Mouse (Mus musculus) CH12.LX (cell line): ENCODE data around the gene Nek9. TPM values are rescaled to one million over a fixed set of nuclear protein-coding genes. Genes with fewer than 3 reads are reported as not detected.

Experiments used
- DNase-seq: peaks from one replicate; pipeline ENCODE4 v3.0.0-alpha.2; 2013; ENCODE audit errors: extremely low read depth
- H3K27ac ChIP-seq: 2 replicates; pipeline ENCODE4 v1.5.1; 2012; ENCODE audit warnings: low read depth, mild to moderate bottlenecking, control low read depth, moderate library complexity; ENCODE audit not compliant: insufficient read depth
- H3K27me3 ChIP-seq: replicated peaks from 2 replicates; pipeline ENCODE3; 2012; ENCODE audit warnings: inconsistent platforms
- H3K36me3 ChIP-seq, 2 experiments: replicated peaks in 1 of 2; 2 replicates each; pipeline versions ENCODE3 to v1.6.1; 2012; ENCODE audit warnings: inconsistent platforms in 1 of 2, low read length in 1 of 2, mild to moderate bottlenecking in 1 of 2, mixed read lengths in 1 of 2, moderate library complexity in 1 of 2; ENCODE audit not compliant: control insufficient read depth in 1 of 2, insufficient read depth in 1 of 2
- H3K4me1 ChIP-seq, 2 experiments: 2 replicates each; pipeline ENCODE4 v1.6.1; 2012; ENCODE audit warnings: inconsistent platforms in 1 of 2, moderate library complexity in 1 of 2; ENCODE audit not compliant: insufficient read depth in 2 of 2, control insufficient read depth in 1 of 2
- H3K4me2 ChIP-seq: 2 replicates; pipeline ENCODE4 v1.6.1; 2012; ENCODE audit warnings: low read depth, mild to moderate bottlenecking, control low read depth; ENCODE audit not compliant: poor library complexity, insufficient read depth, severe bottlenecking
- H3K4me3 ChIP-seq, 3 experiments: fragments of 150-350 bp in 1 of 3; sonication (generic) in 1 of 3; replicated peaks in 1 of 3; 2 replicates each; pipeline versions ENCODE3 to v1.5.1; 2011 to 2012; ENCODE audit warnings: low read depth in 2 of 3, low read length in 2 of 3, mild to moderate bottlenecking in 2 of 3, moderate library complexity in 2 of 3, control low read depth in 1 of 3, improper control_type of control experiment in 1 of 3, inconsistent platforms in 1 of 3, mixed read lengths in 1 of 3; ENCODE audit not compliant: poor library complexity in 1 of 3
- H3K79me2 ChIP-seq: replicated peaks from 2 replicates; pipeline ENCODE4 v1.6.1; 2012; ENCODE audit warnings: mild to moderate bottlenecking, moderate library complexity; ENCODE audit not compliant: control insufficient read depth, poor library complexity, insufficient read depth, severe bottlenecking; ENCODE audit errors: extremely low read depth
- H3K9ac ChIP-seq: 2 replicates; pipeline ENCODE4 v1.6.1; 2012; ENCODE audit warnings: low read depth, mild to moderate bottlenecking, control low read depth, moderate library complexity; ENCODE audit not compliant: insufficient read depth
- H3K9me3 ChIP-seq: replicated peaks from 2 replicates; pipeline ENCODE3; 2012; ENCODE audit warnings: low read length, inconsistent platforms, mixed read lengths
- CHD1 ChIP-seq: IDR thresholded peaks from 2 replicates; pipeline ENCODE4 v1.6.1; 2012; ENCODE audit warnings: low read depth, low read length, improper control_type of control experiment, inconsistent platforms
- CHD2 ChIP-seq: IDR thresholded peaks from 2 replicates; pipeline ENCODE4 v1.6.1; 2011; ENCODE audit warnings: low read length, improper control_type of control experiment
- CTCF ChIP-seq, 2 experiments: IDR thresholded peaks in 1 of 2; conservative IDR thresholded peaks in 1 of 2; 2 replicates each; pipeline ENCODE4 v1.5.1; 2011 to 2012; ENCODE audit warnings: low read depth in 2 of 2, low read length in 2 of 2, improper control_type of control experiment in 1 of 2, inconsistent platforms in 1 of 2, mild to moderate bottlenecking in 1 of 2, moderate library complexity in 1 of 2
- E2F4 ChIP-seq: IDR thresholded peaks from 2 replicates; pipeline ENCODE4 v1.6.1; 2011; ENCODE audit warnings: low read depth, low read length, improper control_type of control experiment; ENCODE audit not compliant: insufficient replicate concordance
- ELF1 ChIP-seq: IDR thresholded peaks from 2 replicates; pipeline ENCODE4 v1.6.1; 2014; ENCODE audit warnings: low read depth, mild to moderate bottlenecking, inconsistent platforms, low read length, improper control_type of control experiment
- GABPA ChIP-seq: IDR thresholded peaks from 2 replicates; pipeline ENCODE4 v1.6.1; 2012; ENCODE audit warnings: low read depth, low read length, improper control_type of control experiment, inconsistent platforms; ENCODE audit not compliant: insufficient replicate concordance
- IRF4 ChIP-seq: IDR thresholded peaks from 2 replicates; pipeline ENCODE4 v1.6.1; 2014; ENCODE audit warnings: low read depth, mild to moderate bottlenecking, inconsistent platforms, low read length, improper control_type of control experiment
- JUN ChIP-seq: IDR thresholded peaks from 2 replicates; pipeline ENCODE4 v1.6.1; 2011; ENCODE audit warnings: low read depth, mild to moderate bottlenecking, low read length, improper control_type of control experiment, moderate library complexity; ENCODE audit not compliant: insufficient read depth
- JUND ChIP-seq: conservative IDR thresholded peaks from 2 replicates; pipeline ENCODE4 v1.6.1; 2011; ENCODE audit warnings: low read depth, low read length, improper control_type of control experiment
- MAFK ChIP-seq: IDR thresholded peaks from 2 replicates; pipeline ENCODE4 v1.6.1; 2011; ENCODE audit warnings: low read length, improper control_type of control experiment; ENCODE audit not compliant: insufficient replicate concordance
- MAX ChIP-seq: IDR thresholded peaks from 2 replicates; pipeline ENCODE4 v1.6.1; 2011; ENCODE audit warnings: low read length, improper control_type of control experiment
- MAZ ChIP-seq: IDR thresholded peaks from 2 replicates; pipeline ENCODE4 v1.6.1; 2012; ENCODE audit warnings: low read depth, mild to moderate bottlenecking, inconsistent platforms, low read length, improper control_type of control experiment, moderate library complexity
- MYC ChIP-seq: IDR thresholded peaks from 2 replicates; pipeline ENCODE4 v1.6.1; 2011; ENCODE audit warnings: low read depth, mild to moderate bottlenecking, improper control_type of control experiment, low read length
- NELFE ChIP-seq: IDR thresholded peaks from 2 replicates; pipeline ENCODE4 v1.6.1; 2011; ENCODE audit warnings: low read depth, low read length, improper control_type of control experiment
- RAD21 ChIP-seq: IDR thresholded peaks from 2 replicates; pipeline ENCODE4 v1.6.1; 2011; ENCODE audit warnings: low read depth, mild to moderate bottlenecking, low read length, improper control_type of control experiment, moderate library complexity
- RCOR1 ChIP-seq: conservative IDR thresholded peaks from 2 replicates; pipeline ENCODE4 v1.6.1; 2012; ENCODE audit warnings: low read depth, mild to moderate bottlenecking, inconsistent platforms, low read length, improper control_type of control experiment
- SIN3A ChIP-seq: IDR thresholded peaks from 2 replicates; pipeline ENCODE4 v1.6.1; 2012; ENCODE audit warnings: low read length, improper control_type of control experiment, inconsistent platforms
- TBP ChIP-seq: conservative IDR thresholded peaks from 2 replicates; pipeline ENCODE4 v1.6.1; 2011; ENCODE audit warnings: low read depth, low read length, improper control_type of control experiment
- USF1 ChIP-seq: IDR thresholded peaks from 2 replicates; pipeline ENCODE4 v1.6.1; 2014; ENCODE audit warnings: low read depth, mild to moderate bottlenecking, inconsistent platforms, low read length, improper control_type of control experiment
- USF2 ChIP-seq: conservative IDR thresholded peaks from 2 replicates; pipeline ENCODE4 v1.6.1; 2011; ENCODE audit warnings: low read depth, low read length, improper control_type of control experiment
- ZKSCAN1 ChIP-seq: IDR thresholded peaks from 2 replicates; pipeline ENCODE4 v1.6.1; 2012; ENCODE audit warnings: low read depth, inconsistent platforms, low read length, improper control_type of control experiment, borderline replicate concordance
- ZNF384 ChIP-seq: IDR thresholded peaks from 2 replicates; pipeline ENCODE4 v1.6.1; 2012; ENCODE audit warnings: low read depth, low read length, improper control_type of control experiment, inconsistent platforms
- dilution Hi-C: fragments of 300-500 bp; cut with MboI; formaldehyde crosslinking; loops from 2 replicates; pipeline ENCODE4 v1.14.3; 2020; ENCODE audit warnings: low sequenced_read_pairs; ENCODE audit not compliant: extremely low pct_unique_long_range_greater_than_20kb, extremely low pct_ligation_motif_present
- in situ Hi-C: fragments of 300-500 bp; cut with MboI; formaldehyde crosslinking; loops from 3 replicates; pipeline ENCODE4 v1.14.3; 2019; ENCODE audit warnings: low sequenced_read_pairs, low pct_ligation_motif_present, low pct_unique_long_range_greater_than_20kb, mixed read lengths
- polyA plus RNA-seq: library from polyadenylated mRNA; unstranded; fragments of >175 nt; gene quantifications from 2 replicates; pipeline ENCODE4 v1.2.1, GENCODE M21; 2012; ENCODE audit warnings: low read depth; ENCODE audit not compliant: insufficient read length
- total RNA-seq, 2 experiments: library from RNA; depleted of rRNA; stranded (reverse); fragments of 300-350 nt in 1 of 2; fragments of >200 nt in 1 of 2; gene quantifications; 2 replicates each; pipeline ENCODE4 v1.2.3; 2012 to 2014

The Nek9 gene
- total and polyA plus RNA-seq, 3 experiments = 15.6 to 30.9 (median 27.4) TPM

DNA sequence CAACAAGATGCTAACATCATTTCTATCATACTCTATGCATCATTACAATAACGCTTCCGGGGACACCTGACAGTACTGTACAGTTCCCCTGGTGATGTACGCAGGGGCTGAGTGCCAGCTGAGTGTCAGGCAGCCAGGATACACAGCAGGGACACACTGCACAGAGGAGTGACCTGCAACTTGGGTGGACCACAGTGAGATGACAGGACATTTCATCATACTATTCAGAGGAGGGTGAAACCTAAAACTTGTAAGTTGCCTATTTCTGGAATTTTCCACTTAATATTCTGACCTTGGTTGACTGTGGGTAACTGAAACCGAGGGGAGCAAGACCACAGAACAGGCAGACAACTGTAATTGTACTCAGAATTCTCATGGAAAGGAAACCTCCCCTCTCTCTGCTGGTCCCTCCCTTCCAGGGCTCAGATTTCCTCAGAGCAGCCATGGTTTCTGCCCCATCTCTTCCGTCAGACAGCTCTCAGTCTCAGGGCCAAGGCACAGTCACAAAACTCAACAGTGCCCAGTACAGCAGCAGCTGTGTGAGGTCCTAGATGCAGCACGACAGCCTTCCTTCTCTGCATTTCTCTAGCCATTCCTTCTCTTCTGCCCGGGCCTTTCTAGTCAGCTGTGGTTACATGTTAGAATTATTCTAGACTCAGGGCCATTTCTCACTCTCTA lies 82.9 kb downstream of the Nek9 start:
- dilution Hi-C loops = no loop called here
- in situ Hi-C loops = no loop called here
- no peak for DNase-seq
- Histone ChIP-seq H3K79me2 (no peaks in the 10 kb centered on the region), H3K4me3 (no peak overlapping the region), H3K27me3 (no peaks in the 10 kb centered on the region), H3K36me3 (peaks cover 20 to 47% of the 10 kb centered on the region in 2 experiments), H3K4me1 (peaks cover 10 to 17% of the 10 kb centered on the region in 2 experiments), H3K9me3 (no peaks in the 10 kb centered on the region), H3K27ac (peak overlapping the region; percentile 19; the same call in 1 of the 2 replicates), H3K9ac (no peak overlapping the region), H3K4me2 (no peak overlapping the region)
- TF ChIP-seq ELF1 (no peak), MAX (no peak), ZKSCAN1 (no peak), USF1 (no peak), MAFK (no peak), ZNF384 (no peak), IRF4 (no peak)

DNA sequence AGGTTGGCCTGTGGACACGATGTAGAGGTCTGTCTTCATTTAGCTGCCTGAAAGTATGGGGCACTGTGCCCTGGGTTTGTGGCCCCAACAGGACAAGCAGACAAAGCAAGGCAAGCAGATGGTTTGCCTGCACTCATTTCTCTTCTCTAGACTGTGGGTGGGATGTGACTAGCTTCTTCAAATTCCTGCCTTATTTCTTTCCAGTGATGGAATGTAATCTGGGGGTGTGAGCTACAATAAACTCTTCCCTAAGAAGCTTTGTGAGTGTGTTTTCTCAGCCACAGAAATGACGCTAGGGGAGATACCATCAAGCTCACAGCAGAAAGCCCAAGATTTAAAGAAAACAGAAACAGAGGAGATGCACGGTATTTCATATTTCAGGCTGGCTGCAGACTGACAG lies 87.1 kb downstream of the Nek9 start:
- DNase-seq = no peak
- no peak overlapping the region for H3K4me3 ChIP-seq
- H3K9ac ChIP-seq = no peak overlapping the region
- in situ Hi-C loops = no loop called here
- peaks cover 8% of the 10 kb centered on the region for H3K9me3 ChIP-seq
- H3K27ac ChIP-seq = no peak overlapping the region
- H3K4me2 ChIP-seq = no peak overlapping the region
- no peaks in the 10 kb centered on the region for H3K27me3 ChIP-seq
- no peak for TF ChIP-seq TBP
- TF ChIP-seq E2F4 = no peak
- TF ChIP-seq CTCF (conservative IDR thresholded peaks at IDR 0.05 in 1 of 2, IDR thresholded peaks at IDR 0.05 in 1 of 2; ENCODE audit: low read depth in 2 of 2, low read length in 2 of 2) = no peak
- no peak for TF ChIP-seq SIN3A
- TF ChIP-seq USF2 = no peak
- TF ChIP-seq NELFE = no peak
- TF ChIP-seq ZKSCAN1 = no peak
- TF ChIP-seq JUND = no peak
- no peak for TF ChIP-seq ZNF384
- no peak for TF ChIP-seq CHD1
- no peak for TF ChIP-seq ELF1
- TF ChIP-seq MAZ = no peak
- TF ChIP-seq GABPA = no peak
- no peak for TF ChIP-seq RCOR1
- no peak for TF ChIP-seq USF1
- no peak for TF ChIP-seq RAD21
- no peak for TF ChIP-seq MAX
- TF ChIP-seq CHD2 = no peak
- TF ChIP-seq MYC = no peak
- TF ChIP-seq JUN = no peak
- H3K36me3 ChIP-seq = peaks cover 4 to 48% of the 10 kb centered on the region in 2 experiments
- dilution Hi-C loops = no loop called here
- H3K4me1 ChIP-seq = peaks cover 7 to 10% of the 10 kb centered on the region in 2 experiments; a peak in 3 of 4 replicates
- H3K79me2 ChIP-seq = no peaks in the 10 kb centered on the region
